Mouse (Mus musculus): Measurements from ENCODE around the gene Pigt.

Gene Pigt

GRCm38 (mm10) chr2:164496847-164497690, at the start of gene Pigt:
TSS of gene Pigt (plus strand) at chr2:164497520.
- peak; percentile 77 for DNase-seq (ENCODE audit: low spot score)

DNA sequence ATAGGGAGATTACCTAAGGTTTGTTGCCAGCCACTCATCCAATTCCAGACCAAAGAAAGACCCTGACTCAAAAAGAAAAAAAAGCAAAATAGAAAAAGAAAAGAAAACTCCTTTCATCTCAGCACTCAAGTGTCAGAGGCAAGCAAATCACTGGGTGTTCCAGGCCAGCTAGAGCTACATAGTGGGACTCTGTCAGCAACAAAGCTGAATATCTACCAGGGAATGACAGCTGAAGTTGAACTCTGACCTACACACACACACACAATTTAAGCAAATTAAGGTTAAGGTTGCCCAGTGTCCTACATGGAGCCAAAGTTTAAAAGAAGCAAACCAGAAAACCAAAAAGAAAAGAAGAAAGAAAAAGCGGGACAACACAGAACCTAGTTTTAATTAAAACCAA, 49.2 kb upstream of the Pigt start:
- no peak for DNase-seq (ENCODE audit: low spot score)

- DNase-seq (ENCODE audit: low spot score) = no peak
These were observed 48.4 kb upstream of the Pigt start for GRCm38 (mm10) chr2:164448921-164449320.

DNA sequence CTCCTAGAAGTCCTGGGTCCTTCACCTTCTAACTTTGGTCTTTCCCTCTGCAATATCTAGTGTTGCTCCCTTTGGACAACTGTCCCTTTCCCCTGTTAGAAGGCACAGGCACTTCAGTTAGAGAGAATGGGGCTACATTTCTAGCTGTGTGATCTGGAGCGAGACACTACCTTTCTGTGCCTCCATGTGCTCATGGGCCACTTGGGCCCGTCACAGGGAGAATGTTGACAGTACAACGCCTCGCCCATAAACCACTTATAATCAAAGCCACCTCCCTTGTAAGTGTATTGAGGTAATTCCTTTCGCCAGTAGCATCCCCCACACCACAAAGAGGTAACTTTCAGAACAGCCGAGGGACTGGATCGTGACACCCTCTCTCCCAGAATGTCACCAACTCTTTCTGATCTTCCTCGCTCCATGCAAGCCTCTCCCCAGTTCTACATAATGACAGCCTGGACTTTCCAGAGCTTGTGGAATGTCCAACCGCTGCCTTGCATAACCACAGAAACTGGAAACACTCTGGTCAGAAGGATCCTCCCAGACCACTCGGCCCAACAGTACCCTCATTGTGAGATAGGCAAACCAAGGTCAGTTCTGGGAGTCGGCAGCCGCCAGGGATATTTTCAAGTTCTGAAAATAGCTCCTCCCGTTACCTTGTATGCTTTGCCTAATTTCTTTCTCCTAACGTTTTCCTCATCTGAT, 47.8 kb upstream of the Pigt start:
- DNase-seq (ENCODE audit: low spot score) = peak; percentile 62

DNA sequence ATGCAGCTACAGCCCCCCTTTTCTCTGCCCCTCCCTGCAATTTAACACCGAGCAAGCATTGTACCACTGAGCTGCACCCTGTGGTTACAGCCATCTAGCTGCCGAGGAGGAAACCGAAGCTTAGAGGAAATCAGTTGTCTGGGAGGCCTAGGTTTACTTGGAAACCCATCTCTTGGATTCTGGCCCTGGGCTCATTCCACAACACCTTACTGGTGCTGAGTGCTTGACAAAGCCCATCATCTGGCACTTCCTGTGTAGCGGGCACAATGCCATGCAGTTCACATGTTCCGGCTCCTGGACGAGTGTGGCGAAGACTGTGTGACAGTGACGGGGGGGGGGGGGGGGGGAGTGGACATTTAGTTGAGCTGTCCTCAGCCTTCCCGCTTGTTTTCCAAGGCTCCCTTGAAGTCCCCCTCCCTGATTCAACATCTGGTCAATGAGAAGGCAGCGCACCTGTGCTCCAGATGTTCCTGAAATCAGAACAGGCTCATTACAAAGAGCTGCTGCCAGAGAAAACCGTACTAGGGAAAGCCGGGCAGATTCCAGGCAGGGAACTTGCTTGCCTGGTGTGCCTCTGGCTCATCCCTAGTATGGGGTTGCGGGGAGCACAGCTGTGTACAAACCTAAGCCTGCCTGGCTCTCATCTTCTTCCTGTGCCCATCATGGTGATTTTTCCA, 45.2 kb upstream of the Pigt start:
- no peak for DNase-seq (ENCODE audit: low spot score)

- DNase-seq (ENCODE audit: low spot score) = no peak
These were observed 44.1 kb upstream of the Pigt start for GRCm38 (mm10) chr2:164453047-164453757.

DNA sequence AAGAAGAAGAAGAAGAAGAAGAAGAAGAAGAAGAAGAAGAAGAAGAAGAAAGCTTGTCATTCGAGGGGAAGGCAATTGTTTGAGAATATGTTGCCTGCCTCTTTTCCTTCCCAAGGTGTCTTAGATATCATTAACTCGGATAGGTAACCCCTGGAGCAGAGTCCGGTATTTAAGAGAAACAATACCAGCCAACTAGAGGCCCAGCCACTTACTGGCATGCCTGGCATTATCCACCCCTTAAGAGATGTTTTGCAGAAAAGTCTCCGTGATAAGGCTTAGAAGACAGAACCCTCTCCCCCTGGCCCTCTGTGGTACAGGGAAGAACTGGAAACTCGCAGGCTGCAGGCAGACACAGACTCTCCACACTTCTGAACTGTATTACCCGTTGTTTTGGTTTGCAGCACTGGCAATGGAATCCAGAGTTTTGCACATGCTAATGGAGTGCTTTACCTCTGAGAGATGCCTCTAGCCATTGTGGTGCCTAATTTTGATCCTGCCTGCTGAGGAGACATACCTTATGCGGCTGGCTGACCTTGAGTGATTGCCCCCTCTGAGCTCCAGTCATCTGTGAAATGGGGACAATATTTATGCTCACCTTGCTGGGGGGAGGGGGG, 43.3 kb upstream of the Pigt start:
- no peak for DNase-seq (ENCODE audit: low spot score)

DNA sequence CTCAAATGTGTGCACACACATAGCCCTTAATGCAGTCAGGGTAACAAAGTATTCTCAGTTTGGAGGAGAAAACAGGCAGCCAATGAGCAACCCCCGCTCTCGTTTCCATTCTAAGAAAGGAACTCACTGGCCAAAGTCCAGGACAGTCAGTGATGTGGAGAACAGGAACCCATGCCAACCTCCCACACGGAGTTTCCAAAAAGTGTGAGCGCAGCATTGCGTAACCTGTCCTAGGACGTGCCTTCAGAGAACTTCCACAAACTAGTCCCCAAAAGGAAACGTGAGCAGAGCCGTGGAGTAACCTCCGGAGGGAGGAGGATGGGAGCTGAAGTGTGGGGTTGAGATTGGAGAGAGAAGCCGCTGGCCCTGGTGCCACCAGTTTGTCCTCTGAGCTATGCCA, 42.5 kb upstream of the Pigt start:
- DNase-seq (ENCODE audit: low spot score) = peak; percentile 71

GRCm38 (mm10) chr2:164455421-164456190, 41.7 kb upstream of the Pigt start:
- DNase-seq (ENCODE audit: low spot score) = no peak

- DNase-seq (ENCODE audit: low spot score) = no peak
These were observed 40.9 kb upstream of the Pigt start for GRCm38 (mm10) chr2:164456413-164456812.

GRCm38 (mm10) chr2:164456864-164457300, 40.4 kb upstream of the Pigt start, which contains the start of gene Sys1:
TSS of gene Sys1 (plus strand) at chr2:164456964.
- DNase-seq (ENCODE audit: low spot score) = no peak

GRCm38 (mm10) chr2:164457942-164458341, 39.4 kb upstream of the Pigt start:
- no peak for DNase-seq (ENCODE audit: low spot score)

GRCm38 (mm10) chr2:164458535-164458934, 38.8 kb upstream of the Pigt start:
- DNase-seq (ENCODE audit: low spot score) = no peak

- DNase-seq (ENCODE audit: low spot score) = peak; percentile 97
These were observed 36.4 kb upstream of the Pigt start, which contains the start of gene Gm20458 for GRCm38 (mm10) chr2:164460745-164461551. TSS of gene Gm20458 (plus strand) at chr2:164460967.

- no peak for DNase-seq (ENCODE audit: low spot score)
These were observed 32.2 kb upstream of the Pigt start for GRCm38 (mm10) chr2:164465161-164465560.

GRCm38 (mm10) chr2:164466787-164467186, 30.5 kb upstream of the Pigt start:
- DNase-seq (ENCODE audit: low spot score) = no peak

DNA sequence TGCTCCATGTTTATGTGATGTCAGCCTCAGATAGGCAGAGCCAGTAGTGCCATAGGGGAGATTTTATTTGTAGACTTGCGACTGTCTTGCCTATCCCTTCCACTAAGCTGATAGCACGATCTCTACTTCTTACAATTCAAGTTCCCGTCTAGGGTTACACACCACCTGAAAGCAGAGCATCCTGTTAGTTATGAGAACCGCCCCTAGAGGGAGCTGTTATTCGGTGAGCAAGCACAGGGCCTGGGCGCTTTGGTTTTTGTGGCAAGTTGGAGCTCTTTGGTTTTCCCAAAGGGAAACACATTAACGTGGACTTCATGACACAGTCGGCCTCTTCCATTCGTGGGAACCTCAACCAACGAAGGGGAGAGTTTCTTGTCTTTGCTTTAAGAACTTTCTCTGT, 27.1 kb upstream of the Pigt start:
- no peak for DNase-seq (ENCODE audit: low spot score)

- DNase-seq (ENCODE audit: low spot score) = no peak
These were observed 23.7 kb upstream of the Pigt start, which contains the start of gene Trp53tg5 for GRCm38 (mm10) chr2:164473624-164474023. TSS of gene Trp53tg5 (minus strand) at chr2:164473724.

DNA sequence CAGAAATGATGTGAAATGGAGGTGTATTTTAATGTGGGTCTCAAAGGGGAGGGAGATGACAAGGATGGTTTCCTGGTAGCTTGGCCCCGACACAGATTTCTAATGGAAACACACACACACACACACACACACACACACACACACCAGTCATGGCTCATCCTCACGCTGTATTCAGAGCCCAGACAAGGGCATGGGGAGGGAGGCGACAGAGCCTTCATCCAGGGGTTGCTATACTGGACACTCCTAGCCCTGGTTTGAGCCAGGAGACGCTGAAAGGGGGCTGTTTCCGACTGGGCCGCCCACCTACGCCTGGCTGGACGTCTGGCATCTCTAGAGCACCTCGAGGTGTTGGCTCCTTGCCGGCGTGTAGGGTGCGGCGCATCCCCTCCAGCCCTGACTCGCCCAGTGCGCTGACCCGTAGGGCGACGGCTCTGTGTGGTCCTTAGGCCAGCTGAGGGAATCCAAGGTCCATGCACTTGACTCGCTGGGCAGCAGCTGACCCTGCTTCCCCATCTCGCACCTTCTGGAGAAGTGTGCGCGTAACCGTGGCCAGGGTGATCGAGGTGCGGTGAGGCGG, 11.6 kb upstream of the Pigt start, which contains the start of gene Dbndd2:
Gene Dbndd2, plus strand, starts transcription at position 426 of the 577 bp plus-strand sequence.
- peak; percentile 26 for DNase-seq (ENCODE audit: low spot score)
